Mouse (Mus musculus) midbrain, postnatal 0 days (tissue): ENCODE results near the gene Capn10. TPM values are rescaled to one million over a fixed set of nuclear protein-coding genes. Genes with fewer than 3 reads are reported as not detected.

ENCODE experiments used
- ATAC-seq: fragments of 200-750 bp; cut with Nextera tagmentation; 2 replicates; pipeline ENCODE4 v1.8.0; 2017; ENCODE audit warnings: moderate number of reproducible peaks, mild to moderate bottlenecking, moderate TSS enrichment, moderate library complexity; ENCODE audit not compliant: low FRiP score
- DNase-seq: peaks from one replicate; pipeline ENCODE4 v3.0.0-alpha.2; 2015; ENCODE audit warnings: low spot score
- H3K27ac ChIP-seq: fragments of 300-500 bp; sonication (generic); 2 replicates; pipeline ENCODE4 v1.5.1; 2014; ENCODE audit warnings: low read depth, mild to moderate bottlenecking, low read length, mixed read lengths
- H3K27me3 ChIP-seq: fragments of 300-500 bp; sonication (generic); 2 replicates; pipeline ENCODE4 v1.6.1; 2014; ENCODE audit warnings: low read length, control low read depth, mixed read lengths; ENCODE audit not compliant: insufficient read depth
- H3K36me3 ChIP-seq: fragments of 300-500 bp; sonication (generic); 2 replicates; pipeline ENCODE4 v1.6.1; 2014; ENCODE audit warnings: low read length, control low read depth, mixed read lengths; ENCODE audit not compliant: insufficient read depth
- H3K4me1 ChIP-seq: fragments of 300-500 bp; sonication (generic); 2 replicates; pipeline ENCODE4 v1.6.1; 2014; ENCODE audit warnings: mild to moderate bottlenecking, control low read depth, antibody characterized with exemption, low read length, mixed read lengths; ENCODE audit not compliant: insufficient read depth
- H3K4me2 ChIP-seq: fragments of 300-500 bp; sonication (generic); 2 replicates; pipeline ENCODE4 v1.6.1; 2014; ENCODE audit warnings: low read depth, mild to moderate bottlenecking, low read length, mixed read lengths; ENCODE audit not compliant: poor library complexity, severe bottlenecking
- H3K4me3 ChIP-seq: fragments of 300-500 bp; sonication (generic); 2 replicates; pipeline ENCODE4 v1.5.1; 2014; ENCODE audit warnings: low read depth, mild to moderate bottlenecking, low read length, moderate library complexity
- H3K9ac ChIP-seq: fragments of 300-500 bp; sonication (generic); replicated peaks from 2 replicates; pipeline ENCODE4 v1.6.1; 2014; ENCODE audit warnings: mild to moderate bottlenecking, low read length, moderate library complexity, mixed read lengths; ENCODE audit not compliant: poor library complexity, severe bottlenecking
- H3K9me3 ChIP-seq: fragments of 300-500 bp; sonication (generic); 2 replicates; pipeline ENCODE4 v1.6.1; 2016; ENCODE audit warnings: low read length, control low read depth
- CTCF ChIP-seq: IDR thresholded peaks from 2 replicates; pipeline ENCODE4 v1.5.1; 2016; ENCODE audit warnings: antibody characterized with exemption, mild to moderate bottlenecking
- WGBS: fragments of 180-500 bp; shearing (Covaris S2); extraction: QIAGEN DNeasy Blood & Tissue Kit; methylation state at CpG from one replicate; pipeline ENCODE4 v1.1.7; 2014; 5-methylcytosine and 5-hydroxymethylcytosine counted together
- polyA plus RNA-seq: library from polyadenylated mRNA; unstranded; fragments of >200 nt; fragmentation: Nextera tagmentation; extraction: Ambion mirVana; gene quantifications from 2 replicates; pipeline ENCODE4 v1.2.1, GENCODE M21; 2015
- total RNA-seq: library from RNA; depleted of rRNA; stranded (reverse); fragments of >200 nt; gene quantifications from 2 replicates; pipeline ENCODE4 v1.2.3, GENCODE M21; 2014

Gene Capn10
- total and polyA plus RNA-seq, 2 experiments from 2014 or later, result 52.8 to 84.7 TPM

GRCm38 (mm10) chr1:92976141-92976566 lies 42.0 kb downstream of the Capn10 start:
- Histone ChIP-seq H3K9me3 (no peaks in the 10 kb centered on the region), H3K27ac (no peak overlapping the region), H3K4me3 (no peak overlapping the region), H3K4me2 (no peak overlapping the region), H3K36me3 (no peaks in the 10 kb centered on the region), H3K27me3 (no peaks in the 10 kb centered on the region), H3K9ac (no peak overlapping the region), H3K4me1 (no peaks in the 10 kb centered on the region)
- no peak for DNase-seq
- no peak for TF ChIP-seq CTCF
- WGBS, result 63% methylated on average over 6 of the region's 6 CpGs
- ATAC-seq, result no peak

GRCm38 (mm10) chr1:92978645-92979044 lies 44.5 kb downstream of the Capn10 start:
- H3K9me3 ChIP-seq, result no peaks in the 10 kb centered on the region
- no peak overlapping the region for H3K9ac ChIP-seq
- TF ChIP-seq CTCF, result no peak
- H3K27me3 ChIP-seq, result no peaks in the 10 kb centered on the region
- H3K4me3 ChIP-seq, result no peak overlapping the region
- WGBS, result 53% methylated on average over 7 of the region's 7 CpGs
- H3K4me1 ChIP-seq, result no peaks in the 10 kb centered on the region
- DNase-seq (no peak), ATAC-seq (no peak)
- no peaks in the 10 kb centered on the region for H3K36me3 ChIP-seq
- no peak overlapping the region for H3K27ac ChIP-seq
- H3K4me2 ChIP-seq, result no peak overlapping the region

- 41% methylated on average over 11 of the region's 11 CpGs for WGBS
Measured at GRCm38 (mm10) chr1:92979073-92979602, 45.0 kb downstream of the Capn10 start.

GRCm38 (mm10) chr1:92981056-92981845 lies 47.1 kb downstream of the Capn10 start:
- no peaks in the 10 kb centered on the region for H3K27me3 ChIP-seq
- no peaks in the 10 kb centered on the region for H3K9me3 ChIP-seq
- no peaks in the 10 kb centered on the region for H3K36me3 ChIP-seq
- WGBS, result 86% methylated on average over 7 of the region's 7 CpGs
- no peak overlapping the region for H3K9ac ChIP-seq
- no peaks in the 10 kb centered on the region for H3K4me1 ChIP-seq
- no peak overlapping the region for H3K4me3 ChIP-seq
- no peak for TF ChIP-seq CTCF
- ATAC-seq (no peak), DNase-seq (no peak)
- no peak overlapping the region for H3K27ac ChIP-seq
- no peak overlapping the region for H3K4me2 ChIP-seq

More at GRCm38 (mm10) chr1:92979073-92979602, 45.0 kb downstream of the Capn10 start:
- no peaks in the 10 kb centered on the region for H3K4me1 ChIP-seq
- DNase-seq, result no peak
- no peak overlapping the region for H3K9ac ChIP-seq
- no peak overlapping the region for H3K27ac ChIP-seq
- no peak for TF ChIP-seq CTCF
- H3K27me3 ChIP-seq, result no peaks in the 10 kb centered on the region
- H3K36me3 ChIP-seq, result no peaks in the 10 kb centered on the region
- ATAC-seq, result 0 out of 2 replicates have a peak, but pooled peaks have one; percentile 42
- no peak overlapping the region for H3K4me3 ChIP-seq
- no peak overlapping the region for H3K4me2 ChIP-seq
- H3K9me3 ChIP-seq, result no peaks in the 10 kb centered on the region

- DNase-seq (no peak), ATAC-seq (no peak)
- Histone ChIP-seq H3K36me3 (no peaks in the 10 kb centered on the region), H3K27me3 (no peaks in the 10 kb centered on the region), H3K9me3 (no peaks in the 10 kb centered on the region), H3K4me2 (no peak overlapping the region), H3K4me1 (no peaks in the 10 kb centered on the region), H3K27ac (no peak overlapping the region), H3K9ac (no peak overlapping the region), H3K4me3 (no peak overlapping the region)
- TF ChIP-seq CTCF, result no peak
- 94% methylated on average over 17 of the region's 17 CpGs for WGBS
Measured at GRCm38 (mm10) chr1:92982931-92983605, 48.9 kb downstream of the Capn10 start.

- no peak overlapping the region for H3K27ac ChIP-seq
- WGBS, result 87% methylated on average over 5 of the region's 5 CpGs
Measured at GRCm38 (mm10) chr1:92984999-92985398, 50.8 kb downstream of the Capn10 start.

More at GRCm38 (mm10) chr1:92984999-92985398, 50.8 kb downstream of the Capn10 start:
- Histone ChIP-seq H3K9ac (no peak overlapping the region), H3K27me3 (no peaks in the 10 kb centered on the region), H3K4me3 (no peak overlapping the region), H3K9me3 (no peaks in the 10 kb centered on the region), H3K36me3 (no peaks in the 10 kb centered on the region), H3K4me2 (no peak overlapping the region), H3K4me1 (no peaks in the 10 kb centered on the region)
- no peak for ATAC-seq
- peak; percentile 3; the same call in 1 of the 2 replicates for TF ChIP-seq CTCF
- no peak for DNase-seq
